In genomic region chr2:156392461-156393154, GRCm38 (mm10) we compare ENCODE assay signal across 7 mouse cellular contexts. TPM values are rescaled to one million over a fixed set of nuclear protein-coding genes. Genes with fewer than 3 reads are reported as not detected.
DNase-seq lines count a peak whose midpoint lies in the region; ATAC-seq and TF ChIP-seq lines count a peak whose summit lies in the region.
"Not testable (repeated sequence)": the region's sequence is repeated elsewhere in the genome, so short reads cannot be mapped to it uniquely, and the experiment has no call there.

No protein-coding gene starts in this region.

- not testable (repeated sequence) for H3K36me3 ChIP-seq in intestine, postnatal 0 days (ENCODE audit: control insufficient read depth, insufficient read depth); limb, embryonic 10.5 days; midbrain, embryonic 12.5 days

- 0% methylated on average over 6 of the region's 63 CpGs for WGBS in intestine, postnatal 0 days
- 0% methylated on average over 17 of the region's 63 CpGs for WGBS in limb, embryonic 10.5 days
- 0% methylated on average over 10 of the region's 63 CpGs for WGBS in midbrain, embryonic 12.5 days

- not testable (repeated sequence) for H3K27me3 ChIP-seq in intestine, postnatal 0 days (replicated peaks; ENCODE audit: control insufficient read depth, insufficient read depth, low read length); limb, embryonic 10.5 days (ENCODE audit: low read depth, poor library complexity, severe bottlenecking); midbrain, embryonic 12.5 days

- H3K4me3 ChIP-seq in intestine, postnatal 0 days (ENCODE audit: low read depth, low read length) = peak overlapping the region; percentile 44
- H3K4me3 ChIP-seq in limb, embryonic 10.5 days = peak overlapping the region; percentile 49
- H3K4me3 ChIP-seq in midbrain, embryonic 12.5 days = peak overlapping the region; percentile 41

- H3K4me1 ChIP-seq in intestine, postnatal 0 days (replicated peaks; ENCODE audit: control insufficient read depth, insufficient read depth, low read length); limb, embryonic 10.5 days; midbrain, embryonic 12.5 days: not testable (repeated sequence)

- TF ChIP-seq CTCF in intestine, postnatal 0 days (IDR thresholded peaks at IDR 0.05; ENCODE audit: low read depth) = 0 out of 2 replicates have a peak, but pooled peaks have one; percentile 18

- H3K9ac ChIP-seq in intestine, postnatal 0 days (ENCODE audit: low read depth, low read length) = not testable (repeated sequence)
- H3K9ac ChIP-seq in midbrain, embryonic 12.5 days (replicated peaks) = peak overlapping the region; percentile 39; the same call in 1 of the 2 replicates

- peak; percentile 88 for ATAC-seq in intestine, postnatal 0 days
- ATAC-seq in midbrain, embryonic 12.5 days (ENCODE audit: low FRiP score, low read depth) = peak; percentile 86

- DNase-seq in adrenal gland, adult (ENCODE audit: inconsistent age in 2 of 2, low spot score in 1 of 2) = peak; percentile 82 to 90
- peak; percentile 83 for DNase-seq in embryo, embryonic 10.5 days (ENCODE audit: low spot score)
- DNase-seq in gastrocnemius, postnatal 4 days (ENCODE audit: low spot score in 2 of 2) = peak; percentile 60 to 77
- peak; percentile 80 for DNase-seq in limb, embryonic 10.5 days (ENCODE audit: low spot score)
- DNase-seq in skeletal muscle tissue, adult 2 months (ENCODE audit: low read depth, low spot score) = peak; percentile 74

- not testable (repeated sequence) for H3K27ac ChIP-seq in intestine, postnatal 0 days (ENCODE audit: low read depth, low read length)
- H3K27ac ChIP-seq in limb, embryonic 10.5 days = peak overlapping the region; percentile 78
- H3K27ac ChIP-seq in midbrain, embryonic 12.5 days (replicated peaks) = peak overlapping the region; percentile 56

- peak overlapping the region; percentile 54 for H3K4me2 ChIP-seq in intestine, postnatal 0 days (replicated peaks; ENCODE audit: low read depth)
- peak overlapping the region; percentile 47 for H3K4me2 ChIP-seq in midbrain, embryonic 12.5 days (replicated peaks)

- H3K9me3 ChIP-seq in intestine, postnatal 0 days (ENCODE audit: control insufficient read depth); limb, embryonic 10.5 days (replicated peaks); midbrain, embryonic 12.5 days: not testable (repeated sequence)

RNA-seq across cellular contexts. Expression of gene Epb41l1, which starts 28.1 kb away (rescaled TPM):
- 10 to 100 TPM; 27.9 to 30.1 TPM for total RNA-seq in gastrocnemius, postnatal 4 days (2021)
- 0.63 and 0.68 TPM in 2 replicates for polyA plus RNA-seq in intestine, postnatal 0 days (2015; fragmentation: Nextera tagmentation; extraction: Ambion mirVana)
- 0.46 and 1.1 TPM in 2 replicates for polyA plus RNA-seq in limb, embryonic 10.5 days (2016; fragmentation: Nextera tagmentation; extraction: Ambion mirVana)
- 6.2 TPM in 2 replicates for polyA plus RNA-seq in midbrain, embryonic 12.5 days (2016; fragmentation: Nextera tagmentation; extraction: Ambion mirVana)
